Mouse (Mus musculus) G1E (cell line): ENCODE measurements around the gene Phf20.

Source experiments
- CTCF ChIP-seq: IDR thresholded peaks from 2 replicates; pipeline ENCODE4 v1.5.1; 2012; ENCODE audit warnings: low read depth, low read length, inconsistent platforms, mixed read lengths
- GATA1 ChIP-seq: IDR thresholded peaks from 2 replicates; pipeline ENCODE4 v1.6.1; 2012; ENCODE audit warnings: borderline replicate concordance, low read length, inconsistent platforms, mixed read lengths
- POLR2AphosphoS5 ChIP-seq: IDR thresholded peaks from 2 replicates; pipeline ENCODE4 v1.6.1; 2012; ENCODE audit warnings: low read depth, low read length, inconsistent platforms; ENCODE audit not compliant: insufficient replicate concordance
- TAL1 ChIP-seq: conservative IDR thresholded peaks from 2 replicates; pipeline ENCODE4 v1.6.1; 2012; ENCODE audit warnings: low read depth, low read length, inconsistent platforms, mixed read lengths

GRCm38 (mm10) chr2:156191540-156191939, 4.7 kb upstream of the Phf20 start:
- TF ChIP-seq CTCF: no peak
- no peak for TF ChIP-seq POLR2AphosphoS5
- no peak for TF ChIP-seq GATA1
- TF ChIP-seq TAL1: no peak
